Mouse (Mus musculus) MEL (cell line): ENCODE measurements at regions not wholly inside any gene's neighbourhood (a gene's known extent, or its start where the extent isn't known, plus 50 kb on each side); places are given as distances from the start of the nearest gene placed in this dataset.

Experiments used
- DNase-seq: peaks from one replicate; pipeline ENCODE4 v3.0.0; 2011; ENCODE audit warnings: low read depth, low spot score
- H3K27ac ChIP-seq: 2 replicates; pipeline ENCODE4 v1.5.1; 2012; ENCODE audit warnings: low read depth, mild to moderate bottlenecking, control low read depth, low read length, moderate library complexity; ENCODE audit not compliant: control insufficient read depth
- H3K27me3 ChIP-seq, 2 experiments: fragments of 150-350 bp in 1 of 2; sonication (generic) in 1 of 2; 2 replicates each; pipeline ENCODE4 v1.6.1; 2012; ENCODE audit warnings: low read length in 2 of 2, mild to moderate bottlenecking in 2 of 2, improper control_type of control experiment in 1 of 2, moderate library complexity in 1 of 2; ENCODE audit not compliant: insufficient read depth in 2 of 2, control insufficient read depth in 1 of 2
- H3K36me3 ChIP-seq, 2 experiments: 2 replicates each; pipeline ENCODE4 v1.6.1; 2012 to 2014; ENCODE audit warnings: low read length in 2 of 2, improper control_type of control experiment in 1 of 2, inconsistent platforms in 1 of 2, mild to moderate bottlenecking in 1 of 2; ENCODE audit not compliant: insufficient read depth in 2 of 2, control insufficient read depth in 1 of 2
- H3K4me1 ChIP-seq, 2 experiments: fragments of 150-350 bp in 1 of 2; sonication (generic) in 1 of 2; 2 replicates each; pipeline ENCODE4 v1.6.1; 2012; ENCODE audit warnings: low read length in 2 of 2, improper control_type of control experiment in 1 of 2, mild to moderate bottlenecking in 1 of 2; ENCODE audit not compliant: insufficient read depth in 2 of 2, control insufficient read depth in 1 of 2
- H3K4me3 ChIP-seq, 2 experiments: fragments of 150-350 bp in 1 of 2; sonication (generic) in 1 of 2; 2 replicates each; pipeline ENCODE4 v1.5.1; 2012; ENCODE audit warnings: low read depth in 2 of 2, low read length in 2 of 2, mild to moderate bottlenecking in 2 of 2, moderate library complexity in 2 of 2, control low read depth in 1 of 2, improper control_type of control experiment in 1 of 2; ENCODE audit not compliant: control insufficient read depth in 1 of 2, insufficient read depth in 1 of 2
- H3K79me2 ChIP-seq: 2 replicates; pipeline ENCODE4 v1.6.1; 2012; ENCODE audit warnings: mild to moderate bottlenecking, low read length, moderate library complexity; ENCODE audit not compliant: control insufficient read depth, poor library complexity, insufficient read depth
- H3K9ac ChIP-seq: 2 replicates; pipeline ENCODE4 v1.6.1; 2012; ENCODE audit warnings: low read depth, mild to moderate bottlenecking, control low read depth, low read length, moderate library complexity; ENCODE audit not compliant: control insufficient read depth, poor library complexity, severe bottlenecking
- H3K9me3 ChIP-seq: fragments of 150-350 bp; sonication (generic); replicated peaks from 2 replicates; pipeline ENCODE4 v1.6.1; 2012; ENCODE audit warnings: mild to moderate bottlenecking, low read length, improper control_type of control experiment, moderate library complexity; ENCODE audit not compliant: insufficient read depth
- CHD1 ChIP-seq: IDR thresholded peaks from 2 replicates; pipeline ENCODE4 v1.6.1; 2012; ENCODE audit warnings: low read depth, mild to moderate bottlenecking, inconsistent platforms, low read length, improper control_type of control experiment
- CHD2 ChIP-seq: IDR thresholded peaks from 2 replicates; pipeline ENCODE4 v1.6.1; 2011; ENCODE audit warnings: low read length, improper control_type of control experiment
- CTCF ChIP-seq, 3 experiments: IDR thresholded peaks in 2 of 3; conservative IDR thresholded peaks in 1 of 3; 2 replicates each; pipeline ENCODE4 v1.5.1; 2011 to 2012; ENCODE audit warnings: low read length in 3 of 3, low read depth in 2 of 3, mild to moderate bottlenecking in 2 of 3, improper control_type of control experiment in 1 of 3, inconsistent platforms in 1 of 3, mixed read lengths in 1 of 3, moderate library complexity in 1 of 3; ENCODE audit not compliant: control insufficient read depth in 1 of 3, insufficient read depth in 1 of 3, poor library complexity in 1 of 3, severe bottlenecking in 1 of 3
- E2F4 ChIP-seq: IDR thresholded peaks from 2 replicates; pipeline ENCODE4 v1.6.1; 2011; ENCODE audit warnings: low read depth, low read length, improper control_type of control experiment, borderline replicate concordance
- ELF1 ChIP-seq: IDR thresholded peaks from 2 replicates; pipeline ENCODE4 v1.6.1; 2014; ENCODE audit warnings: low read depth, mild to moderate bottlenecking, inconsistent platforms, low read length, improper control_type of control experiment, moderate library complexity
- EP300 ChIP-seq, 2 experiments: IDR thresholded peaks; 2 replicates each; pipeline ENCODE4 v1.6.1; 2011; ENCODE audit warnings: improper control_type of control experiment in 2 of 2, low read length in 2 of 2, low read depth in 1 of 2, mild to moderate bottlenecking in 1 of 2
- HCFC1 ChIP-seq: IDR thresholded peaks from 2 replicates; pipeline ENCODE4 v1.6.1; 2012; ENCODE audit warnings: low read depth, mild to moderate bottlenecking, inconsistent platforms, low read length, improper control_type of control experiment, moderate library complexity
- MAFK ChIP-seq: IDR thresholded peaks from 2 replicates; pipeline ENCODE4 v1.6.1; 2011; ENCODE audit warnings: low read depth, mild to moderate bottlenecking, low read length, improper control_type of control experiment, borderline replicate concordance
- MAZ ChIP-seq: IDR thresholded peaks from 2 replicates; pipeline ENCODE4 v1.6.1; 2012; ENCODE audit warnings: low read depth, mild to moderate bottlenecking, inconsistent platforms, low read length, improper control_type of control experiment
- MXI1 ChIP-seq: IDR thresholded peaks from 2 replicates; pipeline ENCODE4 v1.6.1; 2011; ENCODE audit warnings: mild to moderate bottlenecking, low read depth, low read length, improper control_type of control experiment
- MYC ChIP-seq: IDR thresholded peaks from 2 replicates; pipeline ENCODE4 v1.6.1; 2011; ENCODE audit warnings: low read depth, mild to moderate bottlenecking, low read length, improper control_type of control experiment, moderate library complexity
- NRF1 ChIP-seq: IDR thresholded peaks from 2 replicates; pipeline ENCODE4 v1.6.1; 2014; ENCODE audit warnings: low read depth, mild to moderate bottlenecking, inconsistent platforms, low read length, improper control_type of control experiment, moderate library complexity; ENCODE audit not compliant: poor library complexity, insufficient read depth, severe bottlenecking
- POLR2AphosphoS2 ChIP-seq: IDR thresholded peaks from 2 replicates; pipeline ENCODE4 v1.6.1; 2011; ENCODE audit warnings: low read length, improper control_type of control experiment
- POLR2AphosphoS5 ChIP-seq: IDR thresholded peaks from 2 replicates; pipeline ENCODE4 v1.6.1; 2012; ENCODE audit warnings: low read depth, borderline replicate concordance, mild to moderate bottlenecking, inconsistent platforms, low read length, moderate library complexity, mixed read lengths
- RAD21 ChIP-seq: IDR thresholded peaks from 2 replicates; pipeline ENCODE4 v1.6.1; 2011; ENCODE audit warnings: mild to moderate bottlenecking, low read depth, low read length, improper control_type of control experiment
- RCOR1 ChIP-seq: IDR thresholded peaks from 2 replicates; pipeline ENCODE4 v1.6.1; 2012; ENCODE audit warnings: low read depth, mild to moderate bottlenecking, inconsistent platforms, low read length, improper control_type of control experiment
- SIN3A ChIP-seq: IDR thresholded peaks from 2 replicates; pipeline ENCODE4 v1.6.1; 2012; ENCODE audit warnings: low read length, improper control_type of control experiment, inconsistent platforms
- SMC3 ChIP-seq: IDR thresholded peaks from 2 replicates; pipeline ENCODE4 v1.6.1; 2011; ENCODE audit warnings: low read depth, low read length, improper control_type of control experiment
- TBP ChIP-seq: IDR thresholded peaks from 2 replicates; pipeline ENCODE4 v1.8.0; 2011; ENCODE audit warnings: low read depth, low read length, improper control_type of control experiment
- UBTF ChIP-seq: IDR thresholded peaks from 2 replicates; pipeline ENCODE4 v1.6.1; 2012; ENCODE audit warnings: low read depth, mild to moderate bottlenecking, inconsistent platforms, low read length, improper control_type of control experiment, moderate library complexity, borderline replicate concordance; ENCODE audit not compliant: insufficient read depth
- USF1 ChIP-seq: IDR thresholded peaks from 2 replicates; pipeline ENCODE4 v1.6.1; 2014; ENCODE audit warnings: low read depth, mild to moderate bottlenecking, inconsistent platforms, low read length, improper control_type of control experiment, moderate library complexity
- USF2 ChIP-seq, 2 experiments: IDR thresholded peaks; 2 replicates each; pipeline ENCODE4 v1.6.1; 2011 to 2012; ENCODE audit warnings: improper control_type of control experiment in 2 of 2, low read length in 2 of 2, borderline replicate concordance in 1 of 2, inconsistent platforms in 1 of 2, low read depth in 1 of 2, mild to moderate bottlenecking in 1 of 2; ENCODE audit not compliant: insufficient read depth in 1 of 2
- ZC3H11A ChIP-seq: IDR thresholded peaks from 2 replicates; pipeline ENCODE4 v1.6.1; 2012; ENCODE audit warnings: low read depth, mild to moderate bottlenecking, inconsistent platforms, low read length, improper control_type of control experiment
- ZMIZ1 ChIP-seq: IDR thresholded peaks from 2 replicates; pipeline ENCODE4 v1.6.1; 2012; ENCODE audit warnings: low read depth, mild to moderate bottlenecking, inconsistent platforms, low read length, improper control_type of control experiment, moderate library complexity

- Histone ChIP-seq H3K36me3 (no peaks in the 10 kb centered on the region), H3K9ac (no peak overlapping the region), H3K27me3 (no peaks in the 10 kb centered on the region)
Observed at GRCm38 (mm10) chr12:25358846-25359525, 262.0 kb upstream of the Id2 start.

GRCm38 (mm10) chr12:25356774-25357173 lies 259.8 kb upstream of the Id2 start:
- no peaks in the 10 kb centered on the region for H3K9me3 ChIP-seq
- no peaks in the 10 kb centered on the region for H3K4me1 ChIP-seq
- no peak overlapping the region for H3K4me3 ChIP-seq
- no peak overlapping the region for H3K27ac ChIP-seq
- no peak overlapping the region for H3K9ac ChIP-seq
- TF ChIP-seq CTCF (IDR thresholded peaks at IDR 0.05 in 2 of 3, conservative IDR thresholded peaks at IDR 0.05 in 1 of 3; ENCODE audit: control insufficient read depth in 1 of 3, insufficient read depth in 1 of 3, low read depth in 2 of 3, low read length in 3 of 3, poor library complexity in 1 of 3, severe bottlenecking in 1 of 3): no peak
- TF ChIP-seq RCOR1: no peak
- no peak for TF ChIP-seq EP300 (IDR thresholded peaks at IDR 0.05; ENCODE audit: low read depth in 1 of 2, low read length in 2 of 2)
- TF ChIP-seq MAZ: no peak
- no peak for DNase-seq
- no peaks in the 10 kb centered on the region for H3K79me2 ChIP-seq
- no peaks in the 10 kb centered on the region for H3K36me3 ChIP-seq
- no peaks in the 10 kb centered on the region for H3K27me3 ChIP-seq

More at GRCm38 (mm10) chr12:25358846-25359525, 262.0 kb upstream of the Id2 start:
- Histone ChIP-seq H3K9me3 (no peaks in the 10 kb centered on the region), H3K27ac (no peak overlapping the region), H3K79me2 (no peaks in the 10 kb centered on the region), H3K4me3 (no peak overlapping the region), H3K4me1 (no peaks in the 10 kb centered on the region)
- TF ChIP-seq SIN3A (no peak), RAD21 (peak; percentile 11; the same call in 1 of the 2 replicates), SMC3 (peak; percentile 12; the same call in 1 of the 2 replicates)
- DNase-seq: no peak

GRCm38 (mm10) chr12:25355217-25355616 lies 258.3 kb upstream of the Id2 start:
- H3K4me1 ChIP-seq: no peaks in the 10 kb centered on the region
- no peaks in the 10 kb centered on the region for H3K36me3 ChIP-seq
- DNase-seq: no peak
- no peaks in the 10 kb centered on the region for H3K9me3 ChIP-seq
- no peaks in the 10 kb centered on the region for H3K27me3 ChIP-seq
- H3K9ac ChIP-seq: no peak overlapping the region
- H3K4me3 ChIP-seq: no peak overlapping the region
- H3K27ac ChIP-seq: no peak overlapping the region
- no peak for TF ChIP-seq NRF1
- no peak for TF ChIP-seq RCOR1
- TF ChIP-seq ZMIZ1: no peak
- TF ChIP-seq USF2 (IDR thresholded peaks at IDR 0.05; ENCODE audit: borderline replicate concordance in 1 of 2, insufficient read depth in 1 of 2, low read depth in 1 of 2, low read length in 2 of 2): no peak
- no peak for TF ChIP-seq MYC
- TF ChIP-seq SIN3A: no peak
- no peak for TF ChIP-seq MXI1
- no peak for TF ChIP-seq ZC3H11A
- no peak for TF ChIP-seq UBTF
- no peak for TF ChIP-seq TBP
- no peak for TF ChIP-seq POLR2AphosphoS2
- TF ChIP-seq CTCF (IDR thresholded peaks at IDR 0.05 in 2 of 3, conservative IDR thresholded peaks at IDR 0.05 in 1 of 3; ENCODE audit: control insufficient read depth in 1 of 3, insufficient read depth in 1 of 3, low read depth in 2 of 3, low read length in 3 of 3, poor library complexity in 1 of 3, severe bottlenecking in 1 of 3): no peak
- TF ChIP-seq CHD2: no peak
- no peak for TF ChIP-seq E2F4
- no peak for TF ChIP-seq CHD1
- no peak for TF ChIP-seq ELF1
- no peak for TF ChIP-seq USF1
- no peak for TF ChIP-seq MAFK
- no peak for TF ChIP-seq POLR2AphosphoS5
- TF ChIP-seq HCFC1: no peak
- no peaks in the 10 kb centered on the region for H3K79me2 ChIP-seq
